Mouse (Mus musculus): ENCODE results near the gene Zfp322a.
"Not testable (repeated sequence)": the region's sequence is repeated elsewhere in the genome, so short reads cannot be mapped to it uniquely, and the experiment has no call there.

Zfp322a gene

GRCm38 (mm10) chr13:23368583-23369420 is at the start of gene Zfp322a:
Gene Zfp322a, minus strand, starts transcription at chr13:23369208.
- peak; percentile 97 for DNase-seq (ENCODE audit: low spot score)

GRCm38 (mm10) chr13:23412630-23413521 is 43.9 kb upstream of the Zfp322a start:
- DNase-seq (ENCODE audit: low spot score), result peak; percentile 83

- DNase-seq (ENCODE audit: low spot score), result peak; percentile 43
Observed at GRCm38 (mm10) chr13:23412211-23412629, 43.2 kb upstream of the Zfp322a start.

- peak; percentile 80 for DNase-seq (ENCODE audit: low spot score)
Observed at GRCm38 (mm10) chr13:23411311-23412210, 42.6 kb upstream of the Zfp322a start.

GRCm38 (mm10) chr13:23410632-23411031 is 41.6 kb upstream of the Zfp322a start:
- DNase-seq (ENCODE audit: low spot score), result no peak

- DNase-seq (ENCODE audit: low spot score), result no peak
Observed at GRCm38 (mm10) chr13:23402626-23403025, 33.6 kb upstream of the Zfp322a start.

GRCm38 (mm10) chr13:23401683-23402527 is 32.9 kb upstream of the Zfp322a start:
- peak; percentile 84 for DNase-seq (ENCODE audit: low spot score)

- peak; percentile 45 for DNase-seq (ENCODE audit: low spot score)
Observed at GRCm38 (mm10) chr13:23400771-23401682, 32.0 kb upstream of the Zfp322a start.

GRCm38 (mm10) chr13:23396913-23397312 is 27.9 kb upstream of the Zfp322a start:
- peak; percentile 66 for DNase-seq (ENCODE audit: low spot score)

- DNase-seq (ENCODE audit: low spot score), result peak; percentile 65
Observed at GRCm38 (mm10) chr13:23396246-23396703, 27.3 kb upstream of the Zfp322a start.

- DNase-seq (ENCODE audit: low spot score), result peak; percentile 3
Observed at GRCm38 (mm10) chr13:23395301-23396245, 26.6 kb upstream of the Zfp322a start.

- no peak for DNase-seq (ENCODE audit: low spot score)
Observed at GRCm38 (mm10) chr13:23387548-23387947, 18.5 kb upstream of the Zfp322a start.

GRCm38 (mm10) chr13:23383127-23383526 is 14.1 kb upstream of the Zfp322a start:
- no peak for DNase-seq (ENCODE audit: low spot score)

- DNase-seq (ENCODE audit: low spot score), result no peak
Observed at GRCm38 (mm10) chr13:23372433-23372832, 3.4 kb upstream of the Zfp322a start.

- DNase-seq (ENCODE audit: low spot score), result no peak
Observed at GRCm38 (mm10) chr13:23370075-23370474, 1.1 kb upstream of the Zfp322a start.

GRCm38 (mm10) chr13:23369421-23369765 is 385 bp upstream of the Zfp322a start:
- no peak for DNase-seq (ENCODE audit: low spot score)

GRCm38 (mm10) chr13:23361536-23361935 is 7.5 kb downstream of the Zfp322a start:
- no peak for DNase-seq (ENCODE audit: low spot score)

GRCm38 (mm10) chr13:23354541-23354940 is 14.5 kb downstream of the Zfp322a start:
- DNase-seq (ENCODE audit: low spot score), result not testable (repeated sequence)

Measured in yolk sac, embryonic 10.5 days (tissue).